Mouse (Mus musculus) limb, embryonic 14.5 days (tissue): ENCODE measurements around the gene Pex1. TPM values are rescaled to one million over a fixed set of nuclear protein-coding genes. Genes with fewer than 3 reads are reported as not detected.

Experiments used
- ATAC-seq: fragments of 200-750 bp; cut with Nextera tagmentation; 2 replicates; pipeline ENCODE4 v1.8.0; 2017; ENCODE audit warnings: low read depth, moderate number of reproducible peaks, moderate TSS enrichment; ENCODE audit not compliant: low FRiP score
- DNase-seq: peaks from one replicate; pipeline ENCODE4 v3.0.0-alpha.2; 2015; ENCODE audit warnings: low spot score
- H3K27ac ChIP-seq: fragments of 300-500 bp; sonication (generic); replicated peaks from 2 replicates; pipeline ENCODE4 v1.5.1; 2014; ENCODE audit warnings: low read depth, mild to moderate bottlenecking, low read length, moderate library complexity, mixed read lengths
- H3K27me3 ChIP-seq: fragments of 300-500 bp; sonication (generic); 2 replicates; pipeline ENCODE4 v1.6.1; 2014; ENCODE audit warnings: low read length, mixed read lengths; ENCODE audit not compliant: control insufficient read depth, insufficient read depth
- H3K36me3 ChIP-seq: fragments of 300-500 bp; sonication (generic); 2 replicates; pipeline ENCODE4 v1.6.1; 2014; ENCODE audit warnings: mild to moderate bottlenecking, low read length, moderate library complexity, mixed read lengths; ENCODE audit not compliant: control insufficient read depth, insufficient read depth
- H3K4me1 ChIP-seq: fragments of 300-500 bp; sonication (generic); 2 replicates; pipeline ENCODE4 v1.6.1; 2014; ENCODE audit warnings: antibody characterized with exemption, low read length, mixed read lengths; ENCODE audit not compliant: control insufficient read depth, insufficient read depth
- H3K4me2 ChIP-seq: fragments of 300-500 bp; sonication (generic); replicated peaks from 2 replicates; pipeline ENCODE4 v1.6.1; 2014; ENCODE audit warnings: low read depth, mild to moderate bottlenecking, low read length, moderate library complexity; ENCODE audit not compliant: severe bottlenecking
- H3K4me3 ChIP-seq: fragments of 300-500 bp; sonication (generic); replicated peaks from 2 replicates; pipeline ENCODE4 v1.5.1; 2014; ENCODE audit warnings: low read length
- H3K9ac ChIP-seq: fragments of 300-500 bp; sonication (generic); 2 replicates; pipeline ENCODE4 v1.6.1; 2014; ENCODE audit warnings: mild to moderate bottlenecking, low read depth, low read length, moderate library complexity; ENCODE audit not compliant: severe bottlenecking
- H3K9me3 ChIP-seq: fragments of 300-500 bp; sonication (generic); 2 replicates; pipeline ENCODE4 v1.6.1; 2016; ENCODE audit warnings: low read length; ENCODE audit not compliant: control insufficient read depth
- POLR2A ChIP-seq: fragments of 200-500 bp; IDR thresholded peaks from 2 replicates; pipeline ENCODE4 v1.8.0; 2012; ENCODE audit warnings: inconsistent platforms, mild to moderate bottlenecking, moderate library complexity, borderline replicate concordance; ENCODE audit not compliant: insufficient read depth, insufficient read length; ENCODE audit errors: extremely low read depth
- WGBS: fragments of 180-500 bp; shearing (Covaris S2); extraction: QIAGEN DNeasy Blood & Tissue Kit; methylation state at CpG from one replicate; pipeline ENCODE4 v1.1.7; 2014; 5-methylcytosine and 5-hydroxymethylcytosine counted together
- polyA plus RNA-seq, 2 experiments: library from polyadenylated mRNA; depleted of rRNA in 1 of 2; stranded (reverse) in 1 of 2; unstranded in 1 of 2; fragments of >200 nt; fragmentation: Nextera tagmentation in 1 of 2; extraction: Ambion mirVana in 1 of 2; gene quantifications; 2 replicates each; pipeline versions ENCODE4 v1.2.1 to v1.2.3; 2012 to 2014

Gene Pex1
- polyA plus RNA-seq, 2 experiments: 15.4 to 17.8 TPM

DNA sequence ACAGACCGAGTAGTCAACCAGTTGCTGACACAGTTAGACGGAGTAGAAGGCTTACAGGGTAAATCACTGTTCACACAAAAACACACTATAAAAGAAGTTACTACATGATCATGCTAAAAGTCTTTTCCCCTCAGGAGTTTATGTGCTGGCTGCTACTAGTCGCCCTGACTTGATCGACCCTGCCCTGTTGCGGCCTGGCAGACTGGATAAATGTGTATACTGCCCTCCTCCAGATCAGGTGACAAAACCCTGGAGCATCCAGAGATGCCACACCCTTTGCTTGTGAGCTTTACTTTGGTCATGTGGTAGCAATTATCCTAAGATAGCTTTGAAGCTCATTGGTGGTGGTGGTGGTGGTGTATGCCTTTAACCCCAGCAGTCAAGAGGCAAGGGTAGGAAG, 34.2 kb downstream of the Pex1 start:
- H3K27me3 ChIP-seq: no peaks in the 10 kb centered on the region
- no peak for DNase-seq
- no peak overlapping the region for H3K9ac ChIP-seq
- no peak overlapping the region for H3K4me2 ChIP-seq
- H3K27ac ChIP-seq: no peak overlapping the region
- TF ChIP-seq POLR2A: no peak
- no peaks in the 10 kb centered on the region for H3K9me3 ChIP-seq
- peaks cover 4% of the 10 kb centered on the region; the same call in 1 of the 2 replicates for H3K4me1 ChIP-seq
- WGBS: 88% methylated on average over 5 of the region's 5 CpGs
- H3K4me3 ChIP-seq: no peak overlapping the region
- no peak for ATAC-seq
- peaks cover 26% of the 10 kb centered on the region for H3K36me3 ChIP-seq

DNA sequence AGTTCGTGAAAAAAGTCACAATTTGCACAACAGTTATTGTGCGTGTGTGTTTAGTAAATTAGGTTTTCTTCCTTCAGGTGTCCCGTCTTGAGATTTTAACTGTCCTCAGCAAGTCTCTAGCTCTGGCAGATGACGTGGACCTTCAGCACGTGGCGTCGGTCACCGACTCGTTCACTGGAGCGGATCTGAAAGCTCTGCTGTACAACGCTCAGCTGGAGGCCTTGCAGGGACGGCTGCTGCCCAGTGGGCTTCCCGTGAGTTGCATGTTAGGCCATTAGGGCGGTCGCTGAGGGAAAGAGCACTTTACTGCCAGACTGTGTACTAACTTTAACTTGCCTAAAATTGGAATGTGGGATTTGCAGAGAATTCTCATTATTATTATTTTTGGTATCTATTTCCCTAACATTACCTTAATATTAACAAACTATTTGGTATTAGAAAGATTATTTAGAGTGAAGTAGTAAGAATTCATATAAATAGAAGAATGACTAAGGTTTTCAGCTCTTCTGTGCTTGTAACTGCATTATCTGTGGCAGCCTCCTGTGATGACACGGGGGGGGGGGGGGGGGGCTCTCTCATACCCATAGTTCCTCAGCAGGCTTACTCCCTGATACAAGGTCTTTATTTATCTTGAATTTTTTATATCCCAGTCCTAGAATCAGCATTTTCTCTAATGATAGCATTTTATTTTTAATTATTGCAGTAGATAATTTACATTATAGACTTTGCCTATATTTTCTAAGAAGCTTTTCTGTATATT, 35.8 kb downstream of the Pex1 start:
- 47% methylated on average over 16 of the region's 16 CpGs for WGBS
- no peaks in the 10 kb centered on the region for H3K27me3 ChIP-seq
- no peaks in the 10 kb centered on the region for H3K9me3 ChIP-seq
- ATAC-seq (no peak), DNase-seq (no peak)
- H3K9ac ChIP-seq: no peak overlapping the region
- H3K36me3 ChIP-seq: peaks cover 23% of the 10 kb centered on the region
- H3K27ac ChIP-seq: no peak overlapping the region
- no peak overlapping the region for H3K4me2 ChIP-seq
- no peak for TF ChIP-seq POLR2A
- peaks cover 4% of the 10 kb centered on the region; the same call in 1 of the 2 replicates for H3K4me1 ChIP-seq
- no peak overlapping the region for H3K4me3 ChIP-seq

DNA sequence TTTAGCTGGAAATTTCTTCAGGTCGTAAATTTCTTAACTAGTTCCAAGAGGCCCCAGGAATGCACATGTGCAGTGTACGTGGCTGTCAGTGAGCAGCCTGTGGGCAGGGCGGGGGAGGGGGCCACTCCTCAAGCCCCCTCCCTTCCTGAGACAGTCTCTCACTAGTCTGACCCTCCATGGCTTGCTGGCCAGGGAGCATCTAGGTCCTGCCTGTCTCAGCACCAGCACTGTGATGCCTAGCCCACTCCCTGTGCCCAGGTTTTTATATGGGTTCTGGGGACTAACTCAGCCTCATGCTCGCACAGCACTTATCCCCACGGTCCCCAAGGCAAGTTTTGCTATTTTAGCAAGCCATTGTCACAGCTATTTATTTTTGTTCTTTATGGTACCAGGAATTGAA, 36.4 kb downstream of the Pex1 start:
- no peak overlapping the region for H3K9ac ChIP-seq
- H3K9me3 ChIP-seq: no peaks in the 10 kb centered on the region
- no peak overlapping the region for H3K4me3 ChIP-seq
- no peak overlapping the region for H3K27ac ChIP-seq
- no peak overlapping the region for H3K4me2 ChIP-seq
- ATAC-seq (no peak), DNase-seq (no peak)
- no peak for TF ChIP-seq POLR2A
- no peaks in the 10 kb centered on the region for H3K27me3 ChIP-seq
- H3K36me3 ChIP-seq: peaks cover 23% of the 10 kb centered on the region
- WGBS: 46% methylated on average over 5 of the region's 5 CpGs
- H3K4me1 ChIP-seq: peaks cover 4% of the 10 kb centered on the region; the same call in 1 of the 2 replicates

DNA sequence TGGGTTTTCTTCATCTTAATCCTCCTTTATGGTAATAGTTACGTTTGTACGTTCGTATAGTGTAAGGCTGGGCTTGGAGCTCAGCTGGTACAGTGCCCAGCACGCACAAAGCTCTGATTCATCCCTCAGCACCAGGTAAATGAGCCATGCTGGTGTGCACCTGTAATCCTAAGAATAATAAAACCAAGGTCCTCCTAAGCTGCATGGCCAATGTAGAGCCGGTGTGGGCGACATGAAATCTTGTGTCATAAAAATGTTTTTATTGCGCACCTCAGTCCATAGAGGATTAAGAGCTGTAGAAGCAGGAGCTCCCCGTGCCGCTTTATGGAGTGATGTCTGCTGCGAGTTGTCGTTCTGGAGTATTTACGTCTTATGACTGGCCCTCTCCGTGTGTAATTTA, 37.4 kb downstream of the Pex1 start:
- Histone ChIP-seq H3K4me3 (no peak overlapping the region), H3K27ac (no peak overlapping the region), H3K9me3 (no peaks in the 10 kb centered on the region), H3K4me1 (peaks cover 4% of the 10 kb centered on the region; the same call in 1 of the 2 replicates), H3K9ac (no peak overlapping the region), H3K36me3 (peaks cover 23% of the 10 kb centered on the region), H3K4me2 (no peak overlapping the region), H3K27me3 (no peaks in the 10 kb centered on the region)
- ATAC-seq (no peak), DNase-seq (no peak)
- TF ChIP-seq POLR2A: no peak
- 66% methylated on average over 13 of the region's 13 CpGs for WGBS

DNA sequence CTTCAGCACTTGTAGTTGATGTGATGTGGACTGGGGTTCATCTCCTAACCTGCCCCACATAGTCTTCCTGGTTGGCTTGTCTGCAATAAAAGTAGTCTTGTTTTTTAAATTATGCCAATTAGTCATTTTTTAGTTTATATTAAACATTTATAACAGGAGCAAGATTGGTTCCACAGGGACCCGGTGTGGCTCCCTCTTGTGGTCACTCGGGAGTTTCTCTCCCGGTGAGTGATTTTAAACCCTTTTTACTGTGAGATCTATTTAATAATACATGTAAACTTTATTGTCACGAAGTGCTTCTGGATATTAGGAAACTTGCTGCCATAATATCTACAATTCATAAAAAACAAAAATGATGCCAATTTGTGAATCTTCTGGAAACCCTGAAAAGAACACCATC, 38.1 kb downstream of the Pex1 start:
- DNase-seq (no peak), ATAC-seq (no peak)
- Histone ChIP-seq H3K4me2 (no peak overlapping the region), H3K4me1 (peaks cover 4% of the 10 kb centered on the region; the same call in 1 of the 2 replicates), H3K9ac (no peak overlapping the region), H3K27ac (no peak overlapping the region), H3K27me3 (no peaks in the 10 kb centered on the region), H3K36me3 (peaks cover 23% of the 10 kb centered on the region), H3K4me3 (no peak overlapping the region), H3K9me3 (no peaks in the 10 kb centered on the region)
- TF ChIP-seq POLR2A: no peak
- 62% methylated on average over 4 of the region's 4 CpGs for WGBS

DNA sequence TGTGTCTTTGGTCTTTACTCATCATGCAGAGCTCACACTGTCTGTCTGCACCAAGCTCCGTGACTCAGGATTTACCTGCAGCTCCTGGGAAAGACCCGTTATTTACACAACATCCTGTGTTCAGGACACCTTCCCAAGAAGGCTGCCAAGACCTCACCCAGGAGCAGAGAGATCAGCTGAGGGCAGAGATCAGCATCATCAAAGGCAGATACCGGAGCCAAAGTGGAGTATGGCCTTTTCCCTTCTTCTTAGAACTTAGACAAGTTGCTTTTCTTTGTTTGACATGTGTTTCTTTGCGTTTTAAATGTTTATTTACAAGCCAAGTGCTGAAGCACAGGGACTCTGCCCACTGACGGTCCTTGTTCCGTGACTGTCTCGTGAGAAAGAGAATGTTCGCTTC, 39.4 kb downstream of the Pex1 start:
- no peak for ATAC-seq
- H3K36me3 ChIP-seq: peaks cover 24% of the 10 kb centered on the region
- H3K27me3 ChIP-seq: no peaks in the 10 kb centered on the region
- no peak overlapping the region for H3K9ac ChIP-seq
- no peaks in the 10 kb centered on the region for H3K9me3 ChIP-seq
- no peak for DNase-seq
- no peak overlapping the region for H3K27ac ChIP-seq
- no peak overlapping the region for H3K4me2 ChIP-seq
- no peak overlapping the region for H3K4me3 ChIP-seq
- TF ChIP-seq POLR2A: no peak
- peaks cover 4% of the 10 kb centered on the region; the same call in 1 of the 2 replicates for H3K4me1 ChIP-seq
- 80% methylated on average over 8 of the region's 8 CpGs for WGBS
